Mouse (Mus musculus) forebrain, embryonic 14.5 days (tissue): ENCODE results near the gene Nanos3. TPM values are rescaled to one million over a fixed set of nuclear protein-coding genes. Genes with fewer than 3 reads are reported as not detected.

Experiments used
- ATAC-seq: fragments of 200-750 bp; cut with Nextera tagmentation; 2 replicates; pipeline ENCODE4 v1.8.0; 2017; ENCODE audit warnings: mild to moderate bottlenecking, moderate library complexity
- DNase-seq: peaks from one replicate; pipeline ENCODE4 v3.0.0-alpha.2; 2015; ENCODE audit warnings: low spot score
- H3K27ac ChIP-seq: fragments of 300-500 bp; sonication (generic); 2 replicates; pipeline ENCODE4 v1.5.1; 2014; ENCODE audit warnings: low read depth, mild to moderate bottlenecking, control low read depth, low read length, moderate library complexity
- H3K27me3 ChIP-seq: fragments of 300-500 bp; sonication (generic); replicated peaks from 2 replicates; pipeline ENCODE4 v1.6.1; 2014; ENCODE audit warnings: low read length, control low read depth, mixed read lengths; ENCODE audit not compliant: control insufficient read depth, insufficient read depth
- H3K36me3 ChIP-seq: fragments of 300-500 bp; sonication (generic); 2 replicates; pipeline ENCODE4 v1.6.1; 2014; ENCODE audit warnings: low read length, control low read depth; ENCODE audit not compliant: control insufficient read depth, insufficient read depth
- H3K4me1 ChIP-seq: fragments of 300-500 bp; sonication (generic); 2 replicates; pipeline ENCODE4 v1.6.1; 2014; ENCODE audit warnings: antibody characterized with exemption, low read length, control low read depth; ENCODE audit not compliant: control insufficient read depth, insufficient read depth
- H3K4me2 ChIP-seq: fragments of 300-500 bp; sonication (generic); 2 replicates; pipeline ENCODE4 v1.6.1; 2014; ENCODE audit warnings: mild to moderate bottlenecking, control low read depth, low read length
- H3K4me3 ChIP-seq: fragments of 300-500 bp; sonication (generic); 2 replicates; pipeline ENCODE4 v1.5.1; 2014; ENCODE audit warnings: low read depth, low read length, control low read depth
- H3K9ac ChIP-seq: fragments of 300-500 bp; sonication (generic); 2 replicates; pipeline ENCODE4 v1.6.1; 2014; ENCODE audit warnings: mild to moderate bottlenecking, low read length, control low read depth, moderate library complexity
- H3K9me3 ChIP-seq: fragments of 300-500 bp; sonication (generic); replicated peaks from 2 replicates; pipeline ENCODE4 v1.6.1; 2016; ENCODE audit warnings: low read length, control low read depth, mixed read lengths; ENCODE audit not compliant: control insufficient read depth
- WGBS: fragments of 180-500 bp; shearing (Covaris S2); extraction: QIAGEN DNeasy Blood & Tissue Kit; methylation state at CpG from one replicate; pipeline ENCODE4 v1.1.7; 2014; 5-methylcytosine and 5-hydroxymethylcytosine counted together
- polyA plus RNA-seq: library from polyadenylated mRNA; unstranded; fragments of >200 nt; fragmentation: Nextera tagmentation; extraction: Ambion mirVana; gene quantifications from 2 replicates; pipeline ENCODE4 v1.2.1, GENCODE M21; 2014

The Nanos3 gene
- polyA plus RNA-seq, 1 experiment from 2014 or later = 8.3 TPM

GRCm38 (mm10) chr8:84202938-84203917 is 18.2 kb upstream of the Nanos3 start:
- Histone ChIP-seq H3K9me3 (no peaks in the 10 kb centered on the region), H3K27ac (peak overlapping the region; percentile 78; the same call in 1 of the 2 replicates), H3K9ac (peak overlapping the region; percentile 66), H3K36me3 (no peaks in the 10 kb centered on the region), H3K27me3 (no peaks in the 10 kb centered on the region), H3K4me3 (peak overlapping the region; percentile 27), H3K4me1 (peaks cover 32% of the 10 kb centered on the region), H3K4me2 (peak overlapping the region; percentile 75)
- peak; percentile 47 for ATAC-seq
- DNase-seq = peak; percentile 76
- 7% methylated on average over 34 of the region's 34 CpGs for WGBS

- Histone ChIP-seq H3K4me3 (no peak overlapping the region), H3K9me3 (no peaks in the 10 kb centered on the region), H3K9ac (no peak overlapping the region), H3K27me3 (no peaks in the 10 kb centered on the region), H3K36me3 (no peaks in the 10 kb centered on the region), H3K4me1 (peaks cover 38% of the 10 kb centered on the region), H3K27ac (no peak overlapping the region), H3K4me2 (peak overlapping the region; percentile 75)
- WGBS = 78% methylated on average over 9 of the region's 9 CpGs
- ATAC-seq (no peak), DNase-seq (no peak)
These were observed 17.4 kb upstream of the Nanos3 start for GRCm38 (mm10) chr8:84202466-84202865.

DNA sequence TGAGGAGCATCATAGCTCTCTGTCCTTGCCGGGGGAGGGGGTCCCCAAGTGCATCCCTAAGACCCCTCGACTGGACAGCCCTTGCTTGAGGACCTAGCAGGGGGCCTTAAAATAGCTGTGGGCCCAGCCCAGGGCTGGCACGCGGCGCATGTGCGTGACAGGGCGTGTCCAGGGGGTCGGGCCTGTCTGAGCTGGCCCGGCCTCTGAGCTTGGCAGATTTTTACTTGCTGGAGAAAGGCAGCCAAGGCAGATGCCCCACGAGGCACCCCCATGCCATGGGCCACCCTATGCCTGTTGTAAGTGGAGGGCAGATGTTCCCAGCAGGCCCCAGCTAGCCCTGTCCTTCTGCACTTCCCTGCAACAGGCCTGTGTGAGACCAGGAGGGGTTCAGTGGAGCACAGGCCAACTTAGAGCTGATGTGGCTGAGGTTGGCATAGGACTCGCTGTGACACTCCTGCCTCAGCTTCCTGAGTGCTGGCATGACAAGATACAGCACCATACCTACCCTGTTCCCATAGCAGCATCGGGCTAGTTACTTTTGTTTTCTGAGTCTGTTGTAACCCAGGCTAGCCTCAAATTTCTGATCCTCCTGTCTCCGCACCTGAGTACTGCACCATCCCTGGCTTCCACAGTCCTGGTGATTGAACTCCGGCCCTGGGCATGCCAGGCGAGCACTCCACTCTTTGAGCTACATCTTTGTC is 16.7 kb upstream of the Nanos3 start:
- no peaks in the 10 kb centered on the region for H3K27me3 ChIP-seq
- H3K4me2 ChIP-seq = peak overlapping the region; percentile 75
- no peaks in the 10 kb centered on the region for H3K36me3 ChIP-seq
- H3K4me1 ChIP-seq = peaks cover 38% of the 10 kb centered on the region
- H3K9ac ChIP-seq = peak overlapping the region; percentile 66
- no peaks in the 10 kb centered on the region for H3K9me3 ChIP-seq
- peak overlapping the region; percentile 89 for H3K27ac ChIP-seq
- DNase-seq (no peak), ATAC-seq (no peak)
- H3K4me3 ChIP-seq = peak overlapping the region; percentile 43
- 59% methylated on average over 15 of the region's 15 CpGs for WGBS

DNA sequence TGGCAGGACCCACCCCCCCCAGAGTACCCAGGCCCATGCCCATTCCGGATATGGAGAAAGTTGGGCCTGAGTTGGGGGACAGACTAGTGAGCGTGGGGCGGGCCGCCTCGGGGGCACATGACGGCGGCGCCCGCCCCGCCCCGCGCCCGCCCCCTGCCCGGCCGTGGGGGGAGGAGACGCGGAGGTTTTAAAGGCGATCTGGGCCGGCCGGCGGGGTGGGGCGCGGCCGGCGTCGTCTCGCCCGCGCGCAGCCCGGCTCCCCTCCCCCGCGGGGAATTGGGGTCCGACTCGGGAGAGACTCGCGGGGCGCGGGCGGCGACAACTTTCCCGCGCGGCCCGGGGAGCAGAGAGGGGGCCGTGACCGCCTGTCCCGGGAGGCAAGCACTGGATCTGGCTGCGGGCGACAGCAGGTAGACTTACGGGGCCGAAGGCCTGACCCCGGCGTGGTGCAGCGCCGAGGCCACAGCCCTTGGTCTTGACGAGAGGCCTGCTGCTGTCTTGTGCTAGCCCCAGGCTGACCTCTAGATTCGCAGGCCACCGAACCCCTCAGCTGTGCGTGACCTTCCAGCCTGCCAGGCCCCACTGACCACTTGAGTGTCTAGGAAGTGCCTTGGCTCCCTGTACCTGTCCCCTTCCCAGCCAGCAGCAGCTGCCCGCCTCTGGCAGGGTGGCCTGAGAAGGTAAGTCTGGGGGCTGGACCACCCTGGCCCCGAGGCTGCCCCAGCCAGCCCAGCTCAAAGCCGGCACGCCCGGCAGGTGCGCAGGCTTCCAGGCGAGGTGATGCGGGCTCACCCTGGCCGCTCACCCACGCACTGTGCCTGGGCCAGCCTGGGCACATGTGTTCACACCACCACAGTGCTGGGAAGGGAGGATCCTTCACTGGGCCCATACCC is 15.9 kb upstream of the Nanos3 start:
- peak overlapping the region; percentile 89 for H3K27ac ChIP-seq
- H3K4me2 ChIP-seq = peak overlapping the region; percentile 75
- WGBS = 5% methylated on average over 48 of the region's 70 CpGs
- H3K4me1 ChIP-seq = peaks cover 38% of the 10 kb centered on the region
- H3K9me3 ChIP-seq = no peaks in the 10 kb centered on the region
- peak overlapping the region; percentile 43 for H3K4me3 ChIP-seq
- H3K27me3 ChIP-seq = no peaks in the 10 kb centered on the region
- H3K9ac ChIP-seq = peak overlapping the region; percentile 66
- peak; percentile 4 for ATAC-seq
- H3K36me3 ChIP-seq = no peaks in the 10 kb centered on the region
- peak; percentile 44 for DNase-seq

- Histone ChIP-seq H3K4me2 (peak overlapping the region; percentile 75), H3K9me3 (no peaks in the 10 kb centered on the region), H3K9ac (no peak overlapping the region; the same call in 1 of the 2 replicates), H3K4me3 (peak overlapping the region; percentile 43; the same call in 1 of the 2 replicates), H3K36me3 (no peaks in the 10 kb centered on the region), H3K27me3 (no peaks in the 10 kb centered on the region), H3K4me1 (peaks cover 38% of the 10 kb centered on the region), H3K27ac (peak overlapping the region; percentile 89)
- ATAC-seq = peak; percentile 9
- 8% methylated on average over 8 of the region's 8 CpGs for WGBS
- peak; percentile 70 for DNase-seq
These were observed 15.1 kb upstream of the Nanos3 start for GRCm38 (mm10) chr8:84200126-84200555.

GRCm38 (mm10) chr8:84199348-84200125 is 14.5 kb upstream of the Nanos3 start:
- H3K27me3 ChIP-seq = no peaks in the 10 kb centered on the region
- no peaks in the 10 kb centered on the region for H3K9me3 ChIP-seq
- H3K4me2 ChIP-seq = peak overlapping the region; percentile 75; the same call in 1 of the 2 replicates
- WGBS = 40% methylated on average over 11 of the region's 11 CpGs
- DNase-seq (no peak), ATAC-seq (no peak)
- H3K27ac ChIP-seq = peak overlapping the region; percentile 89
- peaks cover 38% of the 10 kb centered on the region for H3K4me1 ChIP-seq
- no peak overlapping the region; the same call in 1 of the 2 replicates for H3K9ac ChIP-seq
- no peak overlapping the region for H3K4me3 ChIP-seq
- H3K36me3 ChIP-seq = no peaks in the 10 kb centered on the region

GRCm38 (mm10) chr8:84198871-84199270 is 13.9 kb upstream of the Nanos3 start:
- 25% methylated on average over 4 of the region's 4 CpGs for WGBS
- ATAC-seq = no peak
- no peak overlapping the region for H3K4me3 ChIP-seq
- H3K4me2 ChIP-seq = peak overlapping the region; percentile 53; the same call in 1 of the 2 replicates
- no peak for DNase-seq
- peak overlapping the region; percentile 89 for H3K27ac ChIP-seq
- H3K9me3 ChIP-seq = no peaks in the 10 kb centered on the region
- no peaks in the 10 kb centered on the region for H3K36me3 ChIP-seq
- peaks cover 36% of the 10 kb centered on the region for H3K4me1 ChIP-seq
- H3K9ac ChIP-seq = peak overlapping the region; percentile 47; the same call in 1 of the 2 replicates
- H3K27me3 ChIP-seq = no peaks in the 10 kb centered on the region
